Mouse (Mus musculus): Measurements from ENCODE around the gene Ngp. TPM values are rescaled to one million over a fixed set of nuclear protein-coding genes. Genes with fewer than 3 reads are reported as not detected.

Ngp gene
- polyA plus RNA-seq, 1 experiment from 2014 or later = 4.8 TPM

DNA sequence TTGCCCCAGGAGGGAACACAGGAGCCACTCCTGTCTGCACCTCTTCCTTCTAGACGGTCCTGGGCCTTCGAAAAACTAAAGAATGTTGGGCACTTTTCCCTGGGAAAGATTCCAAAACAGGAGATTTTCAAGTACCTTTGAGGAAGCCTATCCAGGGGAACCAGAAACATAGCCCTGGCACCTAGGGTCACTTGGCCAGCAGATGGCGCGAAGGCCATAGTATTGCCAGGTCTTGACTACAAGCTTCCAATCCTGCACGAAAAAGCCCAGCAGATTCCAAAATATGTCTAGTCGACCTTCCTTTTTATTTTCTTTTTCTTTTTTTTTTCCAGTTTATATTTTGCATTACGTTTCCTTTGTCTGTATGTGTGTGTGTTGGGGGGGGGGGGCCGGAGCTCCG, 5.8 kb upstream of the Ngp start:
- Histone ChIP-seq H3K4me1 (ENCODE audit: insufficient read depth, low read length) (peaks cover 4% of the 10 kb centered on the region; the same call in 1 of the 2 replicates), H3K36me3 (ENCODE audit: insufficient read depth, low read length) (no peaks in the 10 kb centered on the region), H3K27ac (ENCODE audit: low read length) (no peak overlapping the region), H3K4me2 (replicated peaks; ENCODE audit: low read depth, low read length) (no peak overlapping the region), H3K4me3 (ENCODE audit: low read length) (no peak overlapping the region), H3K27me3 (ENCODE audit: insufficient read depth, low read length) (no peaks in the 10 kb centered on the region), H3K9me3 (ENCODE audit: low read length) (no peaks in the 10 kb centered on the region), H3K9ac (replicated peaks; ENCODE audit: low read length) (no peak overlapping the region)
- WGBS = 47% methylated on average over 9 of the region's 9 CpGs
- ATAC-seq (ENCODE audit: low FRiP score, low TSS enrichment) = no peak

GRCm38 (mm10) chr9:110431241-110431640, 11.7 kb downstream of the Ngp start:
- WGBS = 90% methylated on average over 8 of the region's 8 CpGs
- ATAC-seq (ENCODE audit: low FRiP score, low TSS enrichment) = no peak
- peaks cover 23% of the 10 kb centered on the region for H3K36me3 ChIP-seq (ENCODE audit: insufficient read depth, low read length)

DNA sequence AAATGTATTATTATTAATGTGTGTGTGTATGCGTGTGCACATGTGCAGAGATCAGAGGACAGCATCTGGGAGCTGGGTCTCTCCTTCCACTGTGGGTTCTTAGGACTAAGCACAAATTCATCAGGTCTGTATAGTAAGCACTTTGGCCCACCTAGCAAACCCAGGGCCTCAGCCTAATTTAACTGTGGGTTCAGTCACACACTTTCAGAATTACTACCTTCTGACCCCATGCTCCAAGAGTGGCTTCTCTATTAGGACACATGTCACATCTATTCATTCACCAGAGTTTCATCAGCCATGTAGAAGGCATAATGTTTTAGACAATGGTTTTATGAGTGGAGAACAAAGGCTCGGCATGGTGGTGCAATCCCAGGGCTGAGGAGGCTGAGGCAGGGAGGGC, 13.5 kb downstream of the Ngp start:
- H3K9me3 ChIP-seq (ENCODE audit: low read length) = no peaks in the 10 kb centered on the region
- ATAC-seq (ENCODE audit: low FRiP score, low TSS enrichment) = no peak
- no peak overlapping the region for H3K9ac ChIP-seq (replicated peaks; ENCODE audit: low read length)
- H3K36me3 ChIP-seq (ENCODE audit: insufficient read depth, low read length) = peaks cover 21% of the 10 kb centered on the region
- H3K4me1 ChIP-seq (ENCODE audit: insufficient read depth, low read length) = no peaks in the 10 kb centered on the region
- no peak overlapping the region for H3K4me3 ChIP-seq (ENCODE audit: low read length)
- H3K27me3 ChIP-seq (ENCODE audit: insufficient read depth, low read length) = no peaks in the 10 kb centered on the region
- no peak overlapping the region for H3K4me2 ChIP-seq (replicated peaks; ENCODE audit: low read depth, low read length)
- WGBS = 93% methylated on average over 2 of the region's 2 CpGs
- no peak overlapping the region for H3K27ac ChIP-seq (ENCODE audit: low read length)

More at GRCm38 (mm10) chr9:110431241-110431640, 11.7 kb downstream of the Ngp start:
- Histone ChIP-seq H3K27me3 (ENCODE audit: insufficient read depth, low read length) (no peaks in the 10 kb centered on the region), H3K4me1 (ENCODE audit: insufficient read depth, low read length) (no peaks in the 10 kb centered on the region), H3K9ac (replicated peaks; ENCODE audit: low read length) (no peak overlapping the region), H3K4me2 (replicated peaks; ENCODE audit: low read depth, low read length) (no peak overlapping the region), H3K9me3 (ENCODE audit: low read length) (no peaks in the 10 kb centered on the region), H3K27ac (ENCODE audit: low read length) (no peak overlapping the region), H3K4me3 (ENCODE audit: low read length) (no peak overlapping the region)

DNA sequence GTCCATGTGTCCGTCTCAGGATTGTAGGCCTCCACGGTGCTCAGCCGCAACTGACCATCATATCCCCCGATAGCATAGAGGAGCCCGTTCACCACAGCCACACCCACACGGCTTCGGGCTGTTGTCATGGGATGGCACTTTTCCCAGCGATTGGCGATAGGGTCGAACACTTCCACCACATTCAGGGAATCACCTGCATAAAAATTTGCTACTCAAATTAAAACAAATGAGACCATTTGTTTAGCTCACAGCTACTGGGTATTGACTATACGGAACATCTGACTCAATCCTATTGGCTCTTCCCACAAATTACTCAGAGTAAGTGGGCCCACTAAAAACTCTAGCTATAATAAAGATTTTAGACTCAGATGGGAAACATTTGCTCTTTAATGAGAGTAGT, 16.5 kb downstream of the Ngp start:
- peaks cover 9% of the 10 kb centered on the region; the same call in 1 of the 2 replicates for H3K36me3 ChIP-seq (ENCODE audit: insufficient read depth, low read length)
- no peak overlapping the region for H3K9ac ChIP-seq (replicated peaks; ENCODE audit: low read length)
- no peaks in the 10 kb centered on the region for H3K27me3 ChIP-seq (ENCODE audit: insufficient read depth, low read length)
- H3K4me1 ChIP-seq (ENCODE audit: insufficient read depth, low read length) = no peaks in the 10 kb centered on the region
- H3K9me3 ChIP-seq (ENCODE audit: low read length) = no peaks in the 10 kb centered on the region
- WGBS = 92% methylated on average over 11 of the region's 11 CpGs
- ATAC-seq (ENCODE audit: low FRiP score, low TSS enrichment) = no peak
- H3K27ac ChIP-seq (ENCODE audit: low read length) = no peak overlapping the region
- H3K4me2 ChIP-seq (replicated peaks; ENCODE audit: low read depth, low read length) = no peak overlapping the region
- no peak overlapping the region for H3K4me3 ChIP-seq (ENCODE audit: low read length)

DNA sequence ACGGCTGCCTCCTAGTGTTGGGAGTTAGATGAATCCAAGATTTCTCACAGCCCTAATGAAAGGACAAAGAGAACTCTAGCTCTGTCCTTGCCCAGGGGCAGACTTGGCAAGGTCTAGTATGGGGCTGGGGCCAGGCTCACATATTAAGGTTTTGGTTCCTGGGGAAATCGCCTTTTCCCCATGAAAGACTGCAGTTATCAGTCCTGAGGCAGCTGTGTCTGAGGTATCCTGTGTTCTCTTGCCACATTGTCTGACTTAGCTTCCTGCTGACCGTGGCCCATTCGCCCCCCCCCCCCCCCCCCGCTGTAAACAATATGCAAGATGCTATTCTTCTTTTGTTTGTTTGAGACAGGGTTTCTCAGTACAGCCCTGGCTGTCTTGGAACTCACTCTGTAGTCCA, 20.5 kb downstream of the Ngp start:
- 62% methylated on average over 5 of the region's 5 CpGs for WGBS
- no peak for ATAC-seq (ENCODE audit: low FRiP score, low TSS enrichment)
- Histone ChIP-seq H3K4me3 (ENCODE audit: low read length) (no peak overlapping the region), H3K9me3 (ENCODE audit: low read length) (no peaks in the 10 kb centered on the region), H3K36me3 (ENCODE audit: insufficient read depth, low read length) (peaks cover 12% of the 10 kb centered on the region; the same call in 1 of the 2 replicates), H3K4me1 (ENCODE audit: insufficient read depth, low read length) (no peaks in the 10 kb centered on the region), H3K27ac (ENCODE audit: low read length) (no peak overlapping the region), H3K4me2 (replicated peaks; ENCODE audit: low read depth, low read length) (no peak overlapping the region), H3K27me3 (ENCODE audit: insufficient read depth, low read length) (no peaks in the 10 kb centered on the region), H3K9ac (replicated peaks; ENCODE audit: low read length) (no peak overlapping the region)

DNA sequence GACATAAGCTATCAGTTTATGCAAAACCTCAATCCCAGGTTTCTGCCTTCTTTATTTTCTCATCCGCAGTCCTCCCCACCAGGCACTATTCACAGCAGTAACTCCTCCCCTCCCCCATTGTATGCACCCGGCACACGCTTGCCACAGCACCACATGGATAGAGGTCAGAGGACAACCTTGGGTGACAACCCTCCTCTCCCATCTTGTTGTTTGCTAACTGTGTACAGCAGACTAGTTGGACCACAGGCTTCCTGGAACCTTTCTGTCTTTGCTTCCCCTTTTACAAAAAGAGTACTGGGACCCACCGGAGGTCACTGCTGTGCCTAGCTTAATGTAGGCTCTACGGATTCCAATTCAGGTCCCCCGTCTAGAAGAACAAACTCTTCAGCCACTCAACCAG, 21.0 kb downstream of the Ngp start:
- Histone ChIP-seq H3K4me2 (replicated peaks; ENCODE audit: low read depth, low read length) (no peak overlapping the region), H3K9ac (replicated peaks; ENCODE audit: low read length) (no peak overlapping the region), H3K9me3 (ENCODE audit: low read length) (no peaks in the 10 kb centered on the region), H3K4me3 (ENCODE audit: low read length) (no peak overlapping the region), H3K4me1 (ENCODE audit: insufficient read depth, low read length) (no peaks in the 10 kb centered on the region), H3K27me3 (ENCODE audit: insufficient read depth, low read length) (no peaks in the 10 kb centered on the region), H3K36me3 (ENCODE audit: insufficient read depth, low read length) (peaks cover 9% of the 10 kb centered on the region; the same call in 1 of the 2 replicates), H3K27ac (ENCODE audit: low read length) (no peak overlapping the region)
- 87% methylated on average over 6 of the region's 6 CpGs for WGBS
- no peak for ATAC-seq (ENCODE audit: low FRiP score, low TSS enrichment)

GRCm38 (mm10) chr9:110448356-110448755, 28.8 kb downstream of the Ngp start:
- no peaks in the 10 kb centered on the region for H3K27me3 ChIP-seq (ENCODE audit: insufficient read depth, low read length)
- H3K4me1 ChIP-seq (ENCODE audit: insufficient read depth, low read length) = no peaks in the 10 kb centered on the region
- no peak overlapping the region for H3K9ac ChIP-seq (replicated peaks; ENCODE audit: low read length)
- no peaks in the 10 kb centered on the region for H3K9me3 ChIP-seq (ENCODE audit: low read length)
- H3K27ac ChIP-seq (ENCODE audit: low read length) = no peak overlapping the region
- H3K4me2 ChIP-seq (replicated peaks; ENCODE audit: low read depth, low read length) = no peak overlapping the region
- peak; percentile 42; the same call in 1 of the 2 replicates for ATAC-seq (ENCODE audit: low FRiP score, low TSS enrichment)
- WGBS = 83% methylated on average over 15 of the region's 15 CpGs
- no peak overlapping the region for H3K4me3 ChIP-seq (ENCODE audit: low read length)
- no peaks in the 10 kb centered on the region for H3K36me3 ChIP-seq (ENCODE audit: insufficient read depth, low read length)

DNA sequence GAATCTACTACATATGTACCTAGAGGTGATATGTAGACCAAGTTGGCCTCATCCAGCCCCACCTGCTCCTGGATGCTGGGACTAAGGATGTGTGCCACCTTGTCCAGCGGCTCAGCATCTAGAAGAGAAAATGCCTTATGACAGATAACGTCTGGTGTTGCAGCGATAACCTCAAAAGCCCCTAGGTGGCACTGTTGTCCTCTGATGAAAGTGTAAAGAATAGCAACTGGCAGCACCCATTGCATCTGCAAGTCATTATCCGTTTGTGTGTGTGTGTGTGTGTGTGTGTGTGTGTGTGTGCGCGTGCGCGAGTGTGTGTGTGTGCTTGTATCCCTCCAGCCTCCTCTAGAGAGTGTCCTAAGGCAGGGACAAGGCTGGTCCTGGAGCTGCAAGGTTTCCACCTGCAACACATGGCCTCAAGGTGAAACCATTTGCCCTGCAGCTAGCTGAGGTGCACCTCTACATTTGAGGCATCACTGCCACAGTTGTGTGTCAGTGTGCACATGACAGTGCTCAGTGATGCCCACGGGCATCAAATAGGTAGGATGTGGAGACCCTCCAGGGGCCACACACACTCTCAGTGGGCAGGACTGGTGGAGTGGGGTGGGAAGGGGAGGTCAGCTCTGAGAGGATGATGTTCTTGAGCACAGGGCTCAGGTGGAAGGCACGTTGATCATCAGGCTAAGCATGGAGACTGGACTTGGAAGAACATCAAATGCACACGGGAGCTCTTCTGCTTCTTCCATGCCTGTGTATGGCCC, 29.5 kb downstream of the Ngp start:
- H3K4me3 ChIP-seq (ENCODE audit: low read length) = no peak overlapping the region
- H3K4me2 ChIP-seq (replicated peaks; ENCODE audit: low read depth, low read length) = no peak overlapping the region
- no peaks in the 10 kb centered on the region for H3K36me3 ChIP-seq (ENCODE audit: insufficient read depth, low read length)
- H3K27ac ChIP-seq (ENCODE audit: low read length) = no peak overlapping the region
- WGBS = 27% methylated on average over 11 of the region's 11 CpGs
- H3K27me3 ChIP-seq (ENCODE audit: insufficient read depth, low read length) = no peaks in the 10 kb centered on the region
- no peaks in the 10 kb centered on the region for H3K9me3 ChIP-seq (ENCODE audit: low read length)
- peak; percentile 81 for ATAC-seq (ENCODE audit: low FRiP score, low TSS enrichment)
- no peak overlapping the region for H3K9ac ChIP-seq (replicated peaks; ENCODE audit: low read length)
- no peaks in the 10 kb centered on the region for H3K4me1 ChIP-seq (ENCODE audit: insufficient read depth, low read length)

GRCm38 (mm10) chr9:110452523-110452922, 33.0 kb downstream of the Ngp start:
- Histone ChIP-seq H3K27me3 (ENCODE audit: insufficient read depth, low read length) (no peaks in the 10 kb centered on the region), H3K27ac (ENCODE audit: low read length) (no peak overlapping the region), H3K4me2 (replicated peaks; ENCODE audit: low read depth, low read length) (no peak overlapping the region), H3K36me3 (ENCODE audit: insufficient read depth, low read length) (no peaks in the 10 kb centered on the region), H3K4me3 (ENCODE audit: low read length) (no peak overlapping the region), H3K4me1 (ENCODE audit: insufficient read depth, low read length) (no peaks in the 10 kb centered on the region), H3K9ac (replicated peaks; ENCODE audit: low read length) (no peak overlapping the region), H3K9me3 (ENCODE audit: low read length) (no peaks in the 10 kb centered on the region)
- 74% methylated on average over 3 of the region's 3 CpGs for WGBS
- ATAC-seq (ENCODE audit: low FRiP score, low TSS enrichment) = no peak

DNA sequence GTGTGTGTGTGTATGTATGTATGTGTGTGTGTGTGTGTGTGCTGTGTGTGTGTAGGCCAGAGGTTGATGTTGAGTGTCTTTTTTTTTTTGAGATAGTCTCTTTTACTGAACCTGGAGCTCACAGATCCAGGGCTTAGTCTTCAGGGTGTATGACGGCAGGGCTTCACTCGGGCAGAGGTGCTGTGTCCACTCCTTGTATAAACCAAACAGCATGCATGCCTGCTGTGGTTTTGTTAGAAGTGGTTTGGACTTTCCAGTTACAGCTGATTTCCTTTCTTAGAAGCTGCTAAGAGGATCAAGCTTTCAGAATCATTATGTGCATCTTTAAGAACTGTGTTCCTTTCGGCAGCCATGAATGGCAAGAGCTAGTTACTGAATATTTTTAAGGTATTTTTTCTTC, 38.4 kb downstream of the Ngp start:
- H3K27ac ChIP-seq (ENCODE audit: low read length) = no peak overlapping the region
- no peaks in the 10 kb centered on the region for H3K27me3 ChIP-seq (ENCODE audit: insufficient read depth, low read length)
- H3K4me3 ChIP-seq (ENCODE audit: low read length) = no peak overlapping the region
- no peaks in the 10 kb centered on the region for H3K4me1 ChIP-seq (ENCODE audit: insufficient read depth, low read length)
- H3K36me3 ChIP-seq (ENCODE audit: insufficient read depth, low read length) = no peaks in the 10 kb centered on the region
- no peak for ATAC-seq (ENCODE audit: low FRiP score, low TSS enrichment)
- H3K9ac ChIP-seq (replicated peaks; ENCODE audit: low read length) = no peak overlapping the region
- no peak overlapping the region for H3K4me2 ChIP-seq (replicated peaks; ENCODE audit: low read depth, low read length)
- no peaks in the 10 kb centered on the region for H3K9me3 ChIP-seq (ENCODE audit: low read length)
- 91% methylated on average over 3 of the region's 3 CpGs for WGBS

All from kidney, embryonic 16.5 days (tissue).